Mouse (Mus musculus) erythroid progenitor cell, adult 5-6 weeks (primary cell): ENCODE data around the gene Shmt2. TPM values are rescaled to one million over a fixed set of nuclear protein-coding genes. Genes with fewer than 3 reads are reported as not detected.

Experiments used
- ATAC-seq: replicated peaks from 2 replicates; pipeline ENCODE4 v1.8.0; 2016; ENCODE audit warnings: moderate number of reproducible peaks, mild to moderate bottlenecking, moderate TSS enrichment, inconsistent platforms; ENCODE audit not compliant: poor library complexity, low FRiP score, severe bottlenecking
- total RNA-seq, 2 experiments: library from RNA; stranded (forward) in 1 of 2; stranded (reverse) in 1 of 2; fragments of 150-400 nt in 1 of 2; fragments of 186-747, 209-891 nt in 1 of 2; gene quantifications; 2 replicates each; pipeline versions ENCODE4 v1.2.3 to v1.2.4; 2015 to 2017; ENCODE audit warnings: low replicate concordance in 2 of 2

Gene Shmt2
- total RNA-seq, 2 experiments from 2014 or later: 17.2 to 24.8 TPM

GRCm38 (mm10) chr10:127490160-127491127 lies 31.8 kb downstream of the Shmt2 start:
- ATAC-seq: no peak

- ATAC-seq: no peak
Observed at GRCm38 (mm10) chr10:127488856-127489255, 33.4 kb downstream of the Shmt2 start.

GRCm38 (mm10) chr10:127485235-127485634 lies 37.0 kb downstream of the Shmt2 start:
- ATAC-seq: no peak

GRCm38 (mm10) chr10:127480833-127481813 lies 41.1 kb downstream of the Shmt2 start:
- no peak for ATAC-seq

GRCm38 (mm10) chr10:127479131-127479530 lies 43.1 kb downstream of the Shmt2 start:
- no peak for ATAC-seq

- ATAC-seq: no peak
Observed at GRCm38 (mm10) chr10:127477301-127477700, 44.9 kb downstream of the Shmt2 start.

- ATAC-seq: no peak
Observed at GRCm38 (mm10) chr10:127476541-127476940, 45.7 kb downstream of the Shmt2 start.

GRCm38 (mm10) chr10:127475175-127475574 lies 47.1 kb downstream of the Shmt2 start:
- ATAC-seq: no peak

- ATAC-seq: no peak
Observed at GRCm38 (mm10) chr10:127472722-127473121, 49.5 kb downstream of the Shmt2 start.

- no peak for ATAC-seq
Observed at GRCm38 (mm10) chr10:127471281-127471988, 50.8 kb downstream of the Shmt2 start.

Other genes starting within 250 kb of the Shmt2 start
- gene Mbd6, start 233.4 kb downstream of the Shmt2 start, total RNA-seq (2015; ENCODE audit: low replicate concordance): 55.8 and 69.6 TPM in 2 replicates
- 10.7 and 15.0 TPM in 2 replicates for gene Mbd6, start 233.4 kb downstream of the Shmt2 start, total RNA-seq (2017; ENCODE audit: low replicate concordance)
- 68.5 and 80.9 TPM in 2 replicates for gene Mars, start 210.7 kb downstream of the Shmt2 start, total RNA-seq (2015; ENCODE audit: low replicate concordance)
- gene Mars, start 210.7 kb downstream of the Shmt2 start, total RNA-seq (2017; ENCODE audit: low replicate concordance): 86.0 and 98.9 TPM in 2 replicates
- 18.0 and 18.9 TPM in 2 replicates for gene Arhgap9, start 200.5 kb downstream of the Shmt2 start, total RNA-seq (2015; ENCODE audit: low replicate concordance)
- 6.4 and 15.4 TPM in 2 replicates for gene Arhgap9, start 200.5 kb downstream of the Shmt2 start, total RNA-seq (2017; ENCODE audit: low replicate concordance)
- not detected in 2 replicates for gene Gli1, start 180.5 kb downstream of the Shmt2 start, total RNA-seq (2015; ENCODE audit: low replicate concordance)
- not detected in 2 replicates for gene Gli1, start 180.5 kb downstream of the Shmt2 start, total RNA-seq (2017; ENCODE audit: low replicate concordance)
- not detected in 2 replicates for gene Inhbe, start 168.0 kb downstream of the Shmt2 start, total RNA-seq (2015; ENCODE audit: low replicate concordance)
- gene Inhbe, start 168.0 kb downstream of the Shmt2 start, total RNA-seq (2017; ENCODE audit: low replicate concordance): not detected in 2 replicates
- gene Inhbc, start 152.0 kb downstream of the Shmt2 start, total RNA-seq (2015; ENCODE audit: low replicate concordance): not detected in 2 replicates
- not detected in 2 replicates for gene Inhbc, start 152.0 kb downstream of the Shmt2 start, total RNA-seq (2017; ENCODE audit: low replicate concordance)
- gene R3hdm2, start 142.1 kb downstream of the Shmt2 start, total RNA-seq (2015; ENCODE audit: low replicate concordance): 34.4 and 56.9 TPM in 2 replicates
- gene R3hdm2, start 142.1 kb downstream of the Shmt2 start, total RNA-seq (2017; ENCODE audit: low replicate concordance): 22.6 and 52.5 TPM in 2 replicates
- not detected in 2 replicates for gene Stac3, start 20.8 kb downstream of the Shmt2 start, total RNA-seq (2015; ENCODE audit: low replicate concordance)
- gene Stac3, start 20.8 kb downstream of the Shmt2 start, total RNA-seq (2017; ENCODE audit: low replicate concordance): not detected in 2 replicates
- gene Ndufa4l2, start 7.5 kb downstream of the Shmt2 start, total RNA-seq (2015; ENCODE audit: low replicate concordance): not detected in 2 replicates
- gene Ndufa4l2, start 7.5 kb downstream of the Shmt2 start, total RNA-seq (2017; ENCODE audit: low replicate concordance): not detected in 2 replicates
- not detected in 2 replicates for gene Nxph4, start 12.1 kb upstream of the Shmt2 start, total RNA-seq (2015; ENCODE audit: low replicate concordance)
- not detected in 2 replicates for gene Nxph4, start 12.1 kb upstream of the Shmt2 start, total RNA-seq (2017; ENCODE audit: low replicate concordance)
- gene Lrp1, start 98.7 kb upstream of the Shmt2 start, total RNA-seq (2015; ENCODE audit: low replicate concordance): 19.7 and 21.6 TPM in 2 replicates
- 11.5 and 13.1 TPM in 2 replicates for gene Lrp1, start 98.7 kb upstream of the Shmt2 start, total RNA-seq (2017; ENCODE audit: low replicate concordance)
- 11.5 and 26.8 TPM in 2 replicates for gene Stat6, start 120.5 kb upstream of the Shmt2 start, total RNA-seq (2015; ENCODE audit: low replicate concordance)
- gene Stat6, start 120.5 kb upstream of the Shmt2 start, total RNA-seq (2017; ENCODE audit: low replicate concordance): 11.3 and 16.6 TPM in 2 replicates
- gene Nemp1, start 144.5 kb upstream of the Shmt2 start, total RNA-seq (2015; ENCODE audit: low replicate concordance): 73.5 and 83.4 TPM in 2 replicates
- 69.6 and 83.2 TPM in 2 replicates for gene Nemp1, start 144.5 kb upstream of the Shmt2 start, total RNA-seq (2017; ENCODE audit: low replicate concordance)
- gene Nab2, start 146.1 kb upstream of the Shmt2 start, total RNA-seq (2015; ENCODE audit: low replicate concordance): 2.5 TPM in 1 of 2 replicates, not detected in the other
- gene Nab2, start 146.1 kb upstream of the Shmt2 start, total RNA-seq (2017; ENCODE audit: low replicate concordance): 1.7 and 3.1 TPM in 2 replicates
- 0.84 TPM in 1 of 2 replicates, not detected in the other for gene Myo1a, start 182.7 kb upstream of the Shmt2 start, total RNA-seq (2015; ENCODE audit: low replicate concordance)
- gene Myo1a, start 182.7 kb upstream of the Shmt2 start, total RNA-seq (2017; ENCODE audit: low replicate concordance): 2.3 and 3.5 TPM in 2 replicates
- 51.1 and 56.6 TPM in 2 replicates for gene Tac2, start 202.0 kb upstream of the Shmt2 start, total RNA-seq (2015; ENCODE audit: low replicate concordance)
- gene Tac2, start 202.0 kb upstream of the Shmt2 start, total RNA-seq (2017; ENCODE audit: low replicate concordance): 20.4 and 22.6 TPM in 2 replicates
- 0.72 and 2.9 TPM in 2 replicates for gene Zbtb39, start 217.1 kb upstream of the Shmt2 start, total RNA-seq (2015; ENCODE audit: low replicate concordance)
- gene Zbtb39, start 217.1 kb upstream of the Shmt2 start, total RNA-seq (2017; ENCODE audit: low replicate concordance): 1.3 TPM in 1 of 2 replicates, not detected in the other
- gene Gpr182, start 229.3 kb upstream of the Shmt2 start, total RNA-seq (2015; ENCODE audit: low replicate concordance): not detected in 2 replicates
- not detected in 2 replicates for gene Gpr182, start 229.3 kb upstream of the Shmt2 start, total RNA-seq (2017; ENCODE audit: low replicate concordance)
- not detected in 2 replicates for gene Rdh1, start 237.3 kb upstream of the Shmt2 start, total RNA-seq (2015; ENCODE audit: low replicate concordance)
- gene Rdh1, start 237.3 kb upstream of the Shmt2 start, total RNA-seq (2017; ENCODE audit: low replicate concordance): not detected in 2 replicates
- not detected in 2 replicates for gene Rdh16f1, start 237.3 kb upstream of the Shmt2 start, total RNA-seq (2015; ENCODE audit: low replicate concordance)
- not detected in 2 replicates for gene Rdh16f1, start 237.3 kb upstream of the Shmt2 start, total RNA-seq (2017; ENCODE audit: low replicate concordance)